Mouse (Mus musculus) forelimb bud, embryonic 11.5 days (tissue): ENCODE data around the gene Myo18b.

Experiments used
- DNase-seq: peaks from one replicate; pipeline ENCODE4 v3.0.0-alpha.2; 2012; ENCODE audit warnings: low read depth, low spot score

The Myo18b gene

DNA sequence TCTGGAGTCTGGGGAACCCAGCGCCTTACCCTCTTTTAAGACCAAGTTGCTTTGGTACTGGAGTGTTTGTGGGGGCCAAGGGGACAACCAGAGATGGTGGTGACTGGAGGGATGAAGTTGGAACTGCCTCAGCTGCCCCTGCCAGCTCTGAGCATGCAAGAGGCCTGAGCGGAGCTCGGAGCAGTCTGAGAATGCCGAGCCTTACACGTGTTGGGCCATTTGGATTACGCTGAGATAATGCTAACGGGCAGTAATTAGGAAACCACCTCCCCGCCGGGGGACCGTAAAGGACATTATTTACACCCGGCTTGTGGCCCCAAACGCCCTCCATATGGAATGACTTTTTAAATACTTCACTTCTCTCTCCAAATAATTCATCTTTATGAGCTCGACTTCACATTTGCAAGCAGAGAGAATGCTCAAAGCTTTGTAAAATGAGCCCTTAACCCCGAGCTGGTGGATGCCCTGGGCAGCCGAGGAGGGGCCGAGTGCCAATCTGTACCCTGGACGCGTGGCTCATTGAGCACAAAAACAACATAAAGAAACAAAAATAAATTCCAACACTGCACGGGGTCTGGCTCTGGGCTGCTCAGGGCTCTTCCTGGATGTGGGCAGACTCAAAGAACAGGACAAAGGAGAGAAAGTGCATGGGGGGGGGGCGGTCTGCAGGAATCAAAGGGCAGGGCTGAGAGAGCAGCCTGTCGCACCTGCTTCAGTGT lies 148.0 kb downstream of the Myo18b start:
- DNase-seq = peak; percentile 48

DNA sequence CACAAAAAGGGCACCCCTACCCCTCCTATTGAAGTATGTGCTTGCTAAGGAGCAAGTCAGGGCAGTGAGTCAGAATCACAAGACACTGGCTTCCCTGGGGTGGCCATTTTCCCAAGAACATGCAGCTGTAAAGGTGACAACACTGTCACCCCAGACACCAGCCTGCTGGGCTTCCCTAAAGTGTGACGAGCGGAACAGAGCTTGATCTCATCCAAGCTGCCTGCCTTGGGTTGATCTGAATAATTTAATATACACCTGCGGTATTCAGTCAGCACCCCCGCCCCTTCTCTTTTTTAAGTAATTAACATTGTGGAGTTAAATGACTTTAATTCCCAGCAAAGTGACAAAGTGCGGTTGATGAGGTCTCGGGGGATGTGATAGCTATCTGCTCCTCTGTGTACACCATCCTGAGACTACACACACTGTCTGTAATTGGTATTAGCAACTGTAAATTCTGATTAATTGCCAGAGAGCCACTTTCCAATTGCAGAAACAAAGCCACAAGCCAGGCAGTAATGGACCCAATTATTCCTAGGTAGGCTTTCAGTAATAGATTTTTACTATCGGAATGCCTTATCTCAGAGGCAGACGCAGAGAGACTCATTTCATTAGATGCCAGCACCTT lies 148.7 kb downstream of the Myo18b start:
- no peak for DNase-seq

DNA sequence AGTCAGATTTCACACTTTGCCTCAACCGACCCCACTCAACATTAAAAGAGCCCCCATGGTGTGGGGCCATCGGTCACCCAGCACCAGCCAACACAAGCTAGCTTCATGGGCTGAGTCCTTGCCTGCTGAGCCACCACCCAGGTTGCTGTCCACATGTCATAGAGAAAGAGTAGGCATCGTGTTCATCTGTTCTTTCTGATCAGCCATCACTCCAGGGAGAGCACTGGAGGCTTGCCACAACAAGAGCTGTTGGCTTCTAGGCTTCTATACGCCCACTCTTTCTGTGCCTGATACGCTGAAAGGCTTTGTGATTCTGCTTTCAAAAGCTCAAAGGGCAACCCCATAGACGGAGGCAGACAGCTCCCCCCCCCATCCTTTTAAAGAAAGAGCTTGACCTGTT lies 151.0 kb downstream of the Myo18b start:
- no peak for DNase-seq

DNA sequence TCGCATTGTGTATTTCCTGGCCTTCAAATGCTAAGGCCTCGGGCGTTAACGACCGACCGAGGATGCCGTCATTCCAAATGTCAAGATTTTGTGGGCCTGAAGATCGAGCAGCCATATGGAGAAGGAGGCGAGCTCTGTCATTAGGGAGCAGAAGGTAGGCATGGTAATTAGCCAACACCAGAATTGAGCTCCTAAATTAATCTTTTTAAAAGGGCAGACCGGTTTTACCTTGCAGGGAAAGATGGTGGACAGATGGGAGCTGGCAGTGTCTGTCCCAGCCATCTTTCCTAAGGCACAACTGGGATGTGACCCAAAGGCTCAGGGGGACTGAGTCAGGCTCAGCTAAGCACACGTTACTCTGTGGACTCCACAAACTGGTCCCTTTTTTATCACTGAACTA lies 151.6 kb downstream of the Myo18b start:
- DNase-seq = no peak

DNA sequence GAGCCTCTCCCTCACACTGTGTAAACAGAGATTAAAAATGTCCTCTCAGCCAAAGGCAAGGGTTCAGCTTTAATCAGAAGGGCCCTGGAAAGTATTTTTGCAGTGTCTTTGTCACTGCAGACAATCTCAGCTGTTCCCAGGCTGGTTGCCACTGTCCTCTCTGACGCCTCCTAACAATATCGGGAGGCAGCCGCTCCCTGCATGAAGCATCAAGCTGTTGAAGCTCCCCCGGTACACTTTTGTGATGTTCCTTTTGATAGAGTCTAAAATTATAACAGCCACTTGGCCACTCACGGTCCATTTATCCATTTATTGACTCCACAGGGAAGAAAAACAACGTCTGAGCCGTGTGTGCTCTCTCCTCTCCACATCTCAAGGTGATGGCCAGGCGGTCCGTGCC lies 153.0 kb downstream of the Myo18b start:
- DNase-seq = no peak

DNA sequence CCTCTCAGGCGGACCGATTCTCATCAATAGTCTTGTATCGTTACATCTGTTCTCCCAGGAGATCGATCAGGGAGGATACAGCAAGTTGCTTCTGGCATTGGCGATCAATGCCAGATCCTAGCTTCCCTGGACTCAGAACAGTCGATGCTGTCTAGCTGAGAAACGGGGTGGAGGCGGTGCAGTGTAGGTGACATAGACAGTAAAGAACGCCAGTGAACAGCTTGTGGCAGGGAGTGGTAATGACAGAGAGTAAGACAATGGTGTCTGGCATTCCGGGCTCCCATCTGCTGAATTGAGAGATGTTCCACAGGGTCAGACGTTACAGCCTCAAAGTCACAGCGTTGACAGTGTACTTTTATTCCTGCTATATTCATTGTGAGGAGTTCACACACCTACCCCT lies 155.5 kb downstream of the Myo18b start:
- no peak for DNase-seq

DNA sequence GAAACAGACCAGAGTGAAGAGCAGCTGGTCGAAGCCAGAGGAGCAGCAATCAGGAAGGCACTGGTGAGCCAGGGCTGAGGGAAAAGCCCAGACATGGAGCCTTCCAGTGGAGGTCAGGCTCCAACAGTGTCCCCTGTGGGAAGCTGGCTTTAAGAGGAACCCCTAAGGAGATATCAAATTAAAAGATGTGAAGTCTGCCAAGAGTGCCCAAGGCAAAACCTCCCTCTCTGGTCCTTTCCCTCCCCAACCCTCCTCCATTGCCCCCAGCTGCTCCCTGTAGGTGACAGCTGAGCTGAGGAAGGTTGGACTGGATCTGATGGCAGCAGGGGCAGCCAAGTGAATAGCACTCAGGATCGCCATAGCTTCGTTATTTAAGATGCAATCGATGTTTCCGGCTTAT lies 161.1 kb downstream of the Myo18b start:
- DNase-seq = no peak

DNA sequence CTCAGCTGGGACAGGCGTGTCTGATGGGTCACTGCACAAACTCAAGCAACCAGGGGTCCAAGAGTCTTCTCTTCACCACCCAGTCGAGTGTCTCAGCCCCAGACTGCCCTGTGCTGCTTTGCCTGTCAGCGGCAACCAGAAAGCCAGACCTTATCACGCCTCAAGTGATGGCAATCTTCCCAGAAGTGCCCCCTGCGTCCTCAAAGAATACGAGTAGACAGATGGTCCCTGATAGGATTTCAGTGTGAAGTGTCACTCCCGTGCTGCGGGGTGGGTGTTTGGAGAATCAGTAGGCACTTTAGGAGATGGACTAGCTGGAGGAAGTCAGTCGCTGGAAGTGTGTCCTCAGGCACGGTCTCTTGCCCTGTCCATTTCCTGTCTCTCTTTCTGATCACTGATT lies 165.6 kb downstream of the Myo18b start:
- no peak for DNase-seq

DNA sequence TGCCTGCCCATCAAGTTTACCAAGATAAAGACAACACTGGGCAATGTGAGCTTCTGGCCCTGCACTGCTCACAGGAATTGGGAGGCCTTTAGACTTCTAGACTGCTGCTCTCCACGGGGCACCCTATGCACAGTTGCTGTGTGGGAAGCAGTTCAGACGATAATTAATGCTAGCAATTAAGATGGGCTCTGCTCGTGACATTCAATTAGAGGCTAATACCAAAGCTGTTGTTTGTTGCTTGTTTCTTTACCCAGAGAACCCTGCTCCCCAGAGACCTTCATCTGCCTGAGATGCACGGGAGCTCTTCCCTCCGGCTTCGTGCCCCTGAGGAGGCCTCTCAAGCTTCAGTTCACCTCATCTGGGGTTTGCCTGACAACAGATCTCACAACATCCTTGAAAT lies 167.7 kb downstream of the Myo18b start:
- no peak for DNase-seq

DNA sequence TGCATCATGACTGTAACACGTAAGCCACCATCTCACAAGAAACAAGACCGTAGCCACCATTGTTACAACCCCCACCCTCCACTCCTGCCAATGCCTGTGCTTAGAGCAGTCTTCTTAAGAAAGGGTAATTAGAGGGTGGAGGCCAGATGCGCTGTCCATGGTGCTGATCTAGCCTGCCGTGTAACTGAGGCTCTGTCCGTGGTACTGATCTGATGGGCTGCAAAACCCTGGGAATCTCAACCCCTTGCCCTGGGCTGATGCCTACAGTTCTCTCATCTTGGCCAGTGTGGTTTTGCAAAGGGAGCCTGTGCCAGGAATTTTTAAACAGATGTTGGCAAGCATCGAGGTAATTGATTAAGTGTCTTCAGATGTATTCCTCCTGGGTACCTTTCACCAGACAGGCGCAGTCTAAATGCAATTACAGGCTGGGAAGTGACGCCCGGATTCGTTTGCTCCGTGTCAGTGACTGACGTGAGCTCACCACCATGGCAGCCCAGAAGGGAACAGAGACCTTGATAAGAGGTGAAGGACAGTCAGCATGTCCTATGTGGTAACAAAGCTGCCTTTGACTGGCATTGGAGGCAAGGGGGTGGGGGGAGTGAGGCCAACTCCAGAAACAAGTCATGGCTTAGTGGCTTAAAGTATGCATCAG lies 177.4 kb downstream of the Myo18b start:
- DNase-seq = peak; percentile 92

DNA sequence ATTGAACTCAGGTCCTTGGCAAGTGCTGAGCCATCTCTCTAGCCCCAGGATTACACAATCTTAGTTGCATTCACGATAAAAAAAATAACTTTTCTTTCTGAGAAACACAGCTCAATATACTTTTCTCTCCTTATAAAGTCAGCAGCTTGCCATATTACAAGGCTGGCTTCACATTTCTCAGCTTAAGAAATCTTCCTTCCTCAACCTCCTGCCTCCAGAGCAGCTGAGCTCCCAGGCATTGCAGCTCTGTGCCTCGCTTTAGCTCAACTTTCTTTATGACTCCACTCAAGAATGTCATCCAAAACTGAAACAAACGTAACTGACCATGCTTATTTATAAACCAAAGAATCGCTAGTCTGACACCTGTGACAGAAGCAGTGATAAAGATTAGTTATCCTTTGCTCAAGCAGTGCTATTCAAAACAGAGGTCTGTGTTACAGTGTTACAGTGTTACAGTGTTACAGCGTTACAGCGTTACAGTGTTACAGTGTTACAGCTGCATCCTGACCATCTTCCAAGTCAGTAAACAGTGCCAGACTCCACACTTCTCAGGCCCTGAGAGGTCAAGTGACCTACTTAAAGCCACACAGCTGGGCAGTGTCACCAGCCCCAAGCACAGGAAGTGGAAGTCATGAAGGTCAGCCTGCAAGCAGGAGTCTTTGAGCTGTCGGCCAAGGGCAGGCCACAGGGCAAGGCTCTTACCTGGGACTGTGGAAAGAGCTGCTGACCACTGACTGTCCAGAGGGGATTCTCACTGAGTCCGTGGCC lies 181.3 kb downstream of the Myo18b start:
- DNase-seq = no peak

DNA sequence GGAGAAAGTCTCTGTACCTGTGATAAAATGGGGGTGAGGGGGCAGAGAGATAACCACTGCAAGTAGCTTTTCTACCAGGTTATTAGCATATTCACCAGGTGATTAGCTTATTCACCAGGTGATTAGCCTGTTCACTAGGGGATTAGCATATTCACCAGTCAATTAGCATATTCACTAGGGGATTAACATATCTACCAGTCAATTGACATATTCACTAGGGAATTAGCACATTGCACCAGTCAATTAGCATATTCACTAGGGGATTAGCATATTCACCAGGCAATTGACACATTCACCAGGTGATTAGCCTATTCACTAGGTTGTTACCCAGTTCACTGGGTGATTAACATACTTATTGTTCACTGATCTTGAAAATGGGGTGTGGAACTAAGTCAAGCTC lies 186.3 kb downstream of the Myo18b start:
- no peak for DNase-seq

DNA sequence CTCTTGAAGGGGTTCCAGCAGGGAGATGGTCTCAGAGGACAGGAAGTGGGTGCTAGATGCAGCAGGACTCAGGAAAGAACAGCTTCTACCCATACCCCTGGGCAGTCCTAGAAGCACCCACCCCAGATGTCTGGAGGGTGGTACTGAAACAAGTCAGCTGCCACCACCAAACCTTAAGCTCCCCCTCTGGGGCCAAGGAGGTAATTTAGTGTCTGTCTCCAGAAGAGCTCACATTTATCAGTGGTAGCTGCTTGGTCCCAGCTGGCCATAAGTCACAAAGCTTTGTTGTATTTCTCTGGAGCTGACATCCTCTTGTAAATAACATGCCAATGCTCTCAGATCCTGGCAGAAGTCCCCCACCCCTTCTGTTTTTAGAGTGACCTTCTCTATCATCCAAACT lies 187.7 kb downstream of the Myo18b start:
- DNase-seq = no peak

DNA sequence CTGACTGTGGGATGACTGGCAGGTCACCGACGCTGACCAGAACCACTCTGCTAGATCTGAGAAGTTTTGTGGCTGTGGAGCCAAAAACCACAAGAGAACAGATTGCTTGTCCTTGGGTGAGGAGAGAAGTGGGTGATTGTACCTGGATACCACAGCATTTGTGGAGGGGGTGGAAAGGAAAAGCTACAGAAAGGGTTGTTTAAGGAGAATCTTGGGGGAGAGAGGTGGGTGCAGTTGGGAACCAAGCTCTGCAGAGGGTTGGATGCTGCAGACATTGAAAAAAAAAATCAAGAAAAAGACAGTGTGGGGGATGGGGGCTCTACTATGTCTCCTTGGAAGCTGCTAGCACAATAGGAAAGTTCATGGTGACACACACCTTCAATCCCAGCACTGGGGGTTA lies 188.7 kb downstream of the Myo18b start:
- no peak for DNase-seq

DNA sequence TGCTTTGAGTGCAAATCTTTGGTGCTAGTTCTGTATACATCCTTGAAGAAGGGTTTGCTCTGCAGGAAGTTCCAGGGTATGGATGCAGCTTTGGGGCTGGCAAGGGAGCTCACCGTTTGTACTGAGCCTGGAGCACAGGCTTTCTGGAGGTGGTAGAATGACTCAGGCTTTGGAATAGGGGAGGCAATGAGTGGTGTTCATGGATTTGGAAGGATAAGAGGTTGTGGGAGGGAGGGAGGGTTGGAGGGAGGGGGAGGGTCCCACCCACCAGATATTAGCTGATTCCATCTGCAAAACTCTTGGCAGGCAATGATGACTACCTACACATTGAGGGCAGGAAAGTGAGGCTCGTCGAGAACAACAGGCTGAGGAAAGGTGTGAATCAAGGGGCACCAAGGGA lies 195.4 kb downstream of the Myo18b start:
- no peak for DNase-seq

DNA sequence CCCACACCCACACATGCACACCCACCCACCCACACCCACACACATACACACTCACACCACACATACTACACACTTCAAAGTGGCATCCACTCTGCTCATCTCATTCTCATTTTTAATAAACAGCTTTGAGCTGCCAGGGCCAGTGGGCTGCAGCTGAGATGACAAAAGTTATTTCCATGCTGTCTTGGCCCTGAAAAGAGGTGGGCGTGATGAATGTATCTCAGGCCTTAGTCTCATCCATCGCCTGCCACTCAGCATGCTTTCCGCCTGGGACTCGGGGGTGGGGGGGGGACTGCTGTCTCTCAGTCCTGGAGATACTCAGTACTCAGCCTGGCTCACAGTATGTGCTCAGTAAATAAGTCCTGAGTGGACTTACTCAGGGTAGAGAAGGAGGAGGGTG lies 199.5 kb downstream of the Myo18b start:
- DNase-seq = no peak

DNA sequence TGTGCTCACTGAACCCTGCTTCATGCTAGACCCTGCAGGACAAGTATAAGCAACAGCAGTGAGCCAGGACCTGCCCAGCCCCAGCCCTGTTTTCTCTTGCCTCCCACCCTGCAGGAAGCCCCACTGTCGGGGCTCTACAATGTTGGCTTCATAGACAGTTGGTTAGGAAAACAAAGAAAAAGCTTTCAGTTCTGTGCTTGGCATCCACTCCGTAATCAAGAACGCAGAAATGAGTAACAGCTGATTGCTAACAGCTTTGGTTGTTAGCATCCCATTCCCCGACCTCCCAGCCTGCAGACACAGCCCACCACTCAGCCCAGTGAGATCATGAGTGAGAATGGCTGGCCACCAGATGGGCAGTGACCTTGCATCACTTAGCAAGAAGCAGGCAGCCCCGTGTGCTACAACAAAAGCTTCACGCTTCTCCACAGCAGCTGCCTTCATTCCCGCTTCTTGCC lies 200.9 kb downstream of the Myo18b start:
- DNase-seq = peak; percentile 23

DNA sequence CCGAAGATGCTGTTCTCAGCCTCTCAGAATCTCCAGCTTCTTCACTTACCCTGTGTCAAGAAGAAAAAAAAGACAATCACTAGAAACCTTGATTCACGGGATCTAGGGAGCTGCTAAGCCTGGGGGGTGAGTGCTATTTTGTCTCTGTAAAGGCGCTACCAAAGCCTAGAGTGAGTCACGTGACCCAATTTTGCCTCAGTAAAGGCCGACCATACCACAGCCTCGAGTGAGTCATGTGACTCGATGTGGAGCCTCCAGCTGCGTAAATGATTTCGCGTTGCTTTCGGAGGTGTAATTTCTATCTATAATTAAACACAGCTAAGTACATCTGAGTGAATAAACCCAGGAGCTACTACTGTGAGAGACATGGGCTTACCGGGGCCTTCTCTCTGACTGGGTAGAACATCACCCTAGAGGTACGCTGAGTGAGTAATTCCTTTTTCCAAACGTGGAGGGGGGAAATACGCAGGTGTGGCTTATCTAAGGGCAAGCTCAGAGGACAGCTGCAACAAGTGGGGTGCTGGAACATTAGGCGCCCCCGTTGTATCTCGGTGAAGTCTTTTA lies 202.8 kb downstream of the Myo18b start:
- DNase-seq = no peak

DNA sequence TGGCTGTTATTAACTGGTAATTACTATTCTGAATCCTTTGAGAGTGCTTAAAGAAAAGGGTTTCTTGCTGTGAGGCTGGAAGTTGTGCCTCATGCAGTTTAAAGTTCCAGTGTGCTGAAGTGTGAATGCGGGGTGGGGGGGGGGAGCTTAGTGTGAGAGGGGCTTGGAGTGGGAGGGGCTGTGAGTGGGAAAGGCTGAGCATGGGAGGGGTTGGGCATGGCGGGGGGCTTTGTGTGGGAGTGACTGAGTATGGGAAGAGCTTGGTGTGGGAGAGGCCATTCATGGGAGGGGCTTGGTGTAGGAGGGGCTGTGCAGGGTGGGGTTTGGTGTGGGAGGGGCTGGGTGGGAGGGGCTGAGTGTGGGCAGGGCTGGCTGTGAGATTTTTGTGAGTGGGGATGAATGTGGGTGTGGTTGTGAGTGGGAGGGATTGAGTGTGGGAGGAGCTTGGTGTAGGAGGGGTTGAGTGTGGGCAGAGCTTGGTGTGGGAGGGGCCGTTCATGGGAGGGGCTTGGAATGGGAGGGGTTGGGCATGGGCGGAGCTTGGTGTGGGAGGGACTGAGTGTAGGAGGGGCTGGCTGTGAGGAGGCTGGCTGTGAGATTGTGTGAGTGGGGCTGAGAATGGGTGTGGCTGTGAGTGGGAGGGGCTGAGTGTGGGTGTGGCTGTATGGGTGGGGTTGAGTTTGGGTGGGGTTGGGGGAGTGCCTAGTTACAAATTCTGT lies 208.9 kb downstream of the Myo18b start:
- DNase-seq = no peak

DNA sequence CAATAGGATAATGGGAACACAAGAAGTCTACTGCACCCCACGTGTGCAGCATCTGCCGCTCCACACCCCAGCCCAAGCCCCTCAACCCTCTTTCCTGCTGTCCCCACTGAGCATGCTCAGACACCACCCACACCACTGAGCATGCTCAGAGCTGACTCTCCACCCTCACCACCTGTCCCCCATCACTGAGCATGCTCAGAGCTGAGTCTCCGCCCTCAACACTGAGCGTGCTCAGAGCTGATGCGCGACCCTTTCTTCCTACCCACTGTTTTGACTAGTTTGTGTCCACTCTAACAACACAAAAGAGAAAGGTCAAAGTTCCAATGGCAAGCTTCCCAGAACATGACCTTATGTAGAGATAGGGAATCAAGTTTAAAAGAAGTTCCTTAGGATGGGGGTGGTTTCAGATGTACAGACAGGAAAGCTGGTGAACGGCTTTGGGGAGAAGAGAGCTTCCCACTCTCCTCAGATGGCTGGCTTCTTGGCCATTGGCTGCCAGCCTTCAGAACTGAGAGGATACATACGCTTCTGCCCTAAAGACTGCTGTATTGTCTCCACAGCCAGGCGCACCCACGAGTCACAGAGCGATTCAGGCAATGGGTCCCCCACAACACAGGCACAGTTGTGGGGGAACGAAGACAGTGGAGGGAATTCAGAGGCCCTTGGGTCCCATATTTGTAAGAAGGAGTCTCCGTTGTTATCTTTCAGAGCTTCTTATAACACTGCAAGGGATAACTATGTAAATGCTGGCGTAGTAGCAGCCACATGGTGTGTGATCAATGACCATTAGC lies 209.7 kb downstream of the Myo18b start:
- no peak for DNase-seq

DNA sequence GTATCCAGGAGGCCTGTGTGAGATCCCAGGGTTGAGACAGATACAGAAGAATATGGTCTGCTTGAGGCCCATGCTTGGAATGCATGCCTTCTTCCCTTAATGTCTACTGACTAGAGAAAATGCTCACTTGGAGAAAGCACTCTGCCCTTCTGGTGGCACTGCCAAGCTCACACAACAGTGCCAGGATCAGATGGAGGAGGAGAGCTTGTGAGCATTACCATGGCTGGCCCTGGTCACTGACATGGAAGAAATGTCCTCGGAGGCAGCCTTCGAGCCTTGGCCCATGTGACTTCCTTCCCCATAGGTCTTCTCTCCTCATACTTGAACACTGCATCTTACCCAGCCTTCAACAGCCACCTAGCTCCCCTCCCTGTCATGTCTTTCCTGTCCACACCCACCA lies 216.9 kb downstream of the Myo18b start:
- DNase-seq = no peak
